Mouse (Mus musculus) heart, postnatal 0 days (tissue): ENCODE results near the gene Efna5.

Experiments
- CTCF ChIP-seq: IDR thresholded peaks from 2 replicates; pipeline ENCODE4 v1.5.1; 2016; ENCODE audit warnings: antibody characterized with exemption, control low read depth, low read depth
- EP300 ChIP-seq: IDR thresholded peaks from 2 replicates; pipeline ENCODE4 v1.6.1; 2016; ENCODE audit warnings: antibody characterized with exemption, low read depth

- no peak for TF ChIP-seq EP300
- no peak for TF ChIP-seq CTCF
Measured at GRCm38 (mm10) chr17:62649293-62649950, 231.7 kb downstream of the Efna5 start.
